Mouse (Mus musculus) lung, postnatal 0 days (tissue): Measurements from ENCODE around the gene Slc8a3.

Source experiments
- CTCF ChIP-seq: IDR thresholded peaks from 2 replicates; pipeline ENCODE4 v1.5.1; 2016; ENCODE audit warnings: antibody characterized with exemption, mild to moderate bottlenecking
- EP300 ChIP-seq: IDR thresholded peaks from 2 replicates; pipeline ENCODE4 v1.6.1; 2016; ENCODE audit warnings: antibody characterized with exemption, mild to moderate bottlenecking, control low read depth

- no peak for TF ChIP-seq CTCF
- no peak for TF ChIP-seq EP300
Observed at GRCm38 (mm10) chr12:81303626-81304025, 29.4 kb downstream of the Slc8a3 start.
